Mouse (Mus musculus) liver, embryonic 14.5 days (tissue): Measurements from ENCODE around the gene Gm16181. TPM values are rescaled to one million over a fixed set of nuclear protein-coding genes. Genes with fewer than 3 reads are reported as not detected.

Experiments used
- ATAC-seq: fragments of 200-750 bp; cut with Nextera tagmentation; 2 replicates; pipeline ENCODE4 v1.8.0; 2017; ENCODE audit warnings: moderate number of reproducible peaks, mild to moderate bottlenecking, moderate library complexity; ENCODE audit not compliant: insufficient read depth
- DNase-seq, 3 experiments: peaks; one replicate each; pipeline ENCODE4 v3.0.0-alpha.2; 2012 to 2013; ENCODE audit warnings: low read depth in 3 of 3, low spot score in 3 of 3
- H3K27ac ChIP-seq: fragments of 300-500 bp; sonication (generic); 2 replicates; pipeline ENCODE4 v1.5.1; 2014; ENCODE audit warnings: moderate library complexity, mild to moderate bottlenecking, control low read depth, inconsistent platforms
- H3K27me3 ChIP-seq: fragments of 300-500 bp; sonication (generic); 2 replicates; pipeline ENCODE4 v1.6.1; 2014; ENCODE audit warnings: mild to moderate bottlenecking, low read length, moderate library complexity; ENCODE audit not compliant: control insufficient read depth, insufficient read depth
- H3K36me3 ChIP-seq: fragments of 300-500 bp; sonication (generic); replicated peaks from 2 replicates; pipeline ENCODE4 v1.6.1; 2014; ENCODE audit warnings: low read depth; ENCODE audit not compliant: control insufficient read depth, insufficient read depth
- H3K4me1 ChIP-seq, 2 experiments: fragments of 200-500 bp in 1 of 2; fragments of 300-500 bp in 1 of 2; sonication (generic) in 1 of 2; replicated peaks; 2 replicates each; pipeline ENCODE4 v1.6.1; 2012 to 2014; ENCODE audit warnings: antibody characterized with exemption in 1 of 2, inconsistent platforms in 1 of 2, low read length in 1 of 2; ENCODE audit not compliant: control insufficient read depth in 2 of 2, insufficient read depth in 2 of 2
- H3K4me2 ChIP-seq: fragments of 300-500 bp; sonication (generic); 2 replicates; pipeline ENCODE4 v1.6.1; 2014; ENCODE audit warnings: low read depth, mild to moderate bottlenecking, control low read depth, moderate library complexity
- H3K4me3 ChIP-seq, 2 experiments: fragments of 200-500 bp in 1 of 2; fragments of 300-500 bp in 1 of 2; sonication (generic) in 1 of 2; 2 replicates each; pipeline ENCODE4 v1.5.1; 2012 to 2014; ENCODE audit warnings: low read depth in 2 of 2, low read length in 2 of 2, mild to moderate bottlenecking in 2 of 2, control low read depth in 1 of 2, inconsistent platforms in 1 of 2, moderate library complexity in 1 of 2; ENCODE audit not compliant: insufficient read depth in 1 of 2
- H3K9ac ChIP-seq: fragments of 300-500 bp; sonication (generic); replicated peaks from 2 replicates; pipeline ENCODE4 v1.6.1; 2014; ENCODE audit warnings: mild to moderate bottlenecking, control low read depth, moderate library complexity
- H3K9me3 ChIP-seq: fragments of 300-500 bp; sonication (generic); 2 replicates; pipeline ENCODE4 v1.6.1; 2016; ENCODE audit warnings: low read length, mixed read lengths; ENCODE audit not compliant: control insufficient read depth
- CTCF ChIP-seq: IDR thresholded peaks from 2 replicates; pipeline ENCODE4 v1.5.1; 2016; ENCODE audit warnings: antibody characterized with exemption, low read depth, control low read depth
- EP300 ChIP-seq: IDR thresholded peaks from 2 replicates; pipeline ENCODE4 v1.6.1; 2016; ENCODE audit warnings: antibody characterized with exemption, low read depth
- WGBS: fragments of 180-500 bp; shearing (Covaris S2); extraction: QIAGEN DNeasy Blood & Tissue Kit; methylation state at CpG from one replicate; pipeline ENCODE4 v1.1.7; 2014; ENCODE audit not compliant: insufficient replicate concordance; 5-methylcytosine and 5-hydroxymethylcytosine counted together
- polyA plus RNA-seq, 2 experiments: library from polyadenylated mRNA; depleted of rRNA in 1 of 2; stranded (reverse) in 1 of 2; unstranded in 1 of 2; fragments of >200 nt; fragmentation: Nextera tagmentation in 1 of 2; extraction: Ambion mirVana in 1 of 2; gene quantifications; 2 replicates each; pipeline versions ENCODE4 v1.2.1 to v1.2.3; 2012 to 2014

Gm16181 gene
- polyA plus RNA-seq, 2 experiments: 0.21 TPM; not detected in 1

DNA sequence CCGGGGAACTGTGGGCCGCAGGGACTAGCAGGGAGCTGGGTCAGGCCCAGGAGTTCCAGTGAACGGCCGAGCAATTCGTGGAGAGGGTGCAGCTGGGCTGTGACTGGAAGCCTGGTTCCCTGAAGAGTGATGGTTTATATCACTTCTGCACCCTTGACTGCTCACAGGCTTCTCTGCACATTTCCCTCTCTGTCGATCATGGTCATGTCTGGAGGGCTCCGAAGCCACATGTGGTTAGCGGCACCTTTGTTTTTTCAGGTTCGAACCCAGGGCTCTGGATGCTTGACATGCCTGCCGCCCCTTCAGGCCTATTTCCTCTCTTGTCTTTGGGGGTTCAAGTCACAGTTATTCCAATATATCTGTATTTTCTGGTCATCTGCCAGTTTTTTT lies 15.3 kb upstream of the Gm16181 start:
- no peak overlapping the region for H3K27ac ChIP-seq
- H3K9ac ChIP-seq: no peak overlapping the region
- peaks cover 0 to 10% of the 10 kb centered on the region in 2 experiments; a peak in 2 of 4 replicates for H3K4me1 ChIP-seq
- peaks cover 20% of the 10 kb centered on the region for H3K27me3 ChIP-seq
- no peak for ATAC-seq
- H3K4me2 ChIP-seq: no peak overlapping the region
- no peak overlapping the region for H3K4me3 ChIP-seq
- WGBS: 45% methylated on average over 10 of the region's 10 CpGs
- no peak for DNase-seq
- no peaks in the 10 kb centered on the region for H3K36me3 ChIP-seq
- no peaks in the 10 kb centered on the region for H3K9me3 ChIP-seq
- no peak for TF ChIP-seq EP300

DNA sequence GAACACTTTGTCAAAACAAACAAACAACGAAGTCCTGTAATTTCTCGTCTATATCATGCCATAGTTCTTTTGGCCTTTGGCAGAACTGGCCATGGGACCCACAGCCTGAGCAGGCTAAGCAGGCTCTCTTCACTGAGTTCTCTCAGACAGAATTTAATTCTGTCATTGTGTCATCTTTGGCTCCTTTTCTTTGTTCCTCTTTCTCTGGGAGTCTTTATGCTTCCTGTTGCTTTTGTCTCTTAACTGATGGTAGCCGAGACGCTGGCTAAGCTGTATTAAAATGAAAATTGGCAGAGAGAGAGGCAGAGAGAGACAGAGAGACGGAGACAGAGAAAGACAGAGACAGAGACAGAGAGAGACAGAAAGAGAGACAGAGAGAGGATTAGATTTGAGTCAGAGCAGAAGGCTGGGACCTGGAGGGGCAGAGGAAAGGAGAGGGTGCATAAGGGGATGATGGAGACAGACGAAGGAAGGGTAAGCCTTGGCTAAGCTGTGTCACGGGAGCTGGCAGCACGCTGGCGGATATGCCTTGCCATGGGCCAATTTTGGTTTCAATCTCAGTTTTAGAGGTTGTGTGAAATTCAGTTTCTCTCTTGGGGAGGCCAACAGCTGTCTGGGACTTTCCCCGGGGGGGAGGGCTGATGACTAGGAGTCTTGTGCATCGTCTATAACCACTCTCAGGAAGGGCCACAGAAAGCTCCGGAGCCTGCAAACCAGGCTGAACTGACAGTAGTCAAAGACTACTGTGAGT lies 10.7 kb upstream of the Gm16181 start:
- H3K27me3 ChIP-seq: no peaks in the 10 kb centered on the region; the same call in 1 of the 2 replicates
- no peaks in the 10 kb centered on the region for H3K9me3 ChIP-seq
- H3K27ac ChIP-seq: no peak overlapping the region
- no peak overlapping the region for H3K4me3 ChIP-seq
- no peaks in the 10 kb centered on the region for H3K36me3 ChIP-seq
- DNase-seq (no peak), ATAC-seq (no peak)
- TF ChIP-seq EP300 (no peak), CTCF (no peak)
- peaks cover 0 to 10% of the 10 kb centered on the region in 2 experiments; a peak in 2 of 4 replicates for H3K4me1 ChIP-seq
- WGBS: 38% methylated on average over 12 of the region's 12 CpGs
- H3K4me2 ChIP-seq: no peak overlapping the region
- no peak overlapping the region for H3K9ac ChIP-seq

DNA sequence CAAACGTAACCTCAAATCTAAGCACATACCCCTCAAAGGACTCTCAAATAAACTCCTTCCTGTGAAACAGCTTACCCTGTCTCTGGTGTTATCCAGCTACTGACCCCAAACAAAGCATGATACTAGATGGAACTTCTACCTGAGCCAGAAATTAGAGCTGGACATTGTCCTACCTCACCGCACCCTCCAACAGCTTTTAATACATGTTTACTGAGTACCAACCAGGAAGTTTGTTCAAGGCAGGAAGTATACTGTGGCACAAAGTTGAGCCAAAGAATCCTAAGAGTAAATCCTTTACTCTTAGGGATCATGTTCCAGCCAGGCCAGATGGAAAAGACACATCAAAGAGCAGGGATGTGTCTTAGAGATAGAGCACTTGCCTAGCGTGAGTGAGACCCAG lies 10.0 kb upstream of the Gm16181 start:
- no peak for DNase-seq
- Histone ChIP-seq H3K9me3 (no peaks in the 10 kb centered on the region), H3K9ac (no peak overlapping the region), H3K27me3 (no peaks in the 10 kb centered on the region), H3K4me2 (no peak overlapping the region), H3K4me3 (no peak overlapping the region), H3K36me3 (no peaks in the 10 kb centered on the region), H3K4me1 (peaks cover 0 to 10% of the 10 kb centered on the region in 2 experiments; a peak in 2 of 4 replicates), H3K27ac (no peak overlapping the region)
- 54% methylated on average over 3 of the region's 3 CpGs for WGBS
- no peak for TF ChIP-seq EP300
- no peak for TF ChIP-seq CTCF
- no peak for ATAC-seq

DNA sequence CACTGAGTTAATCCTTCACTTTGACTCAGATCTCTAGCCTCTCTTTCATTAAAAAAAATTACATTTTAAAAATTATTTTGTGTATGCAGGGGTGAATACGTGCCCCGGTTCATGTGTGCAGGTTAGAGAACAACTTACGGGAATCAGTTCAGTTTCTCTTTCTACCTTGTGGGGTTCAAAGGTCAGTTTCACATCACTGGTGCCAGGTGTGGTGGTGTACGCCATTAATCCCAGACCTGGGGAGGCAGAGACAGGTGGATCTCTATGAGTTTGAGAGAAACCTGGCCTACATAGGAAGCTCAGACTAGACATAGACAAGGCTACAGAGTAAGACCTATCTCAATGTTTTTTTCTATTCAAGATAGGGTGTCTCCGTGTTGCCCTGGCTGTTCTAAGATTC lies 7.6 kb upstream of the Gm16181 start:
- no peak overlapping the region for H3K9ac ChIP-seq
- no peak for TF ChIP-seq EP300
- no peak for TF ChIP-seq CTCF
- ATAC-seq: no peak
- H3K4me1 ChIP-seq: peaks cover 0 to 12% of the 10 kb centered on the region in 2 experiments; a peak in 2 of 4 replicates
- no peaks in the 10 kb centered on the region for H3K9me3 ChIP-seq
- no peaks in the 10 kb centered on the region for H3K36me3 ChIP-seq
- no peak overlapping the region for H3K27ac ChIP-seq
- H3K4me3 ChIP-seq: no peak overlapping the region
- no peaks in the 10 kb centered on the region for H3K27me3 ChIP-seq
- 73% methylated on average over 5 of the region's 5 CpGs for WGBS
- no peak for DNase-seq
- no peak overlapping the region for H3K4me2 ChIP-seq

DNA sequence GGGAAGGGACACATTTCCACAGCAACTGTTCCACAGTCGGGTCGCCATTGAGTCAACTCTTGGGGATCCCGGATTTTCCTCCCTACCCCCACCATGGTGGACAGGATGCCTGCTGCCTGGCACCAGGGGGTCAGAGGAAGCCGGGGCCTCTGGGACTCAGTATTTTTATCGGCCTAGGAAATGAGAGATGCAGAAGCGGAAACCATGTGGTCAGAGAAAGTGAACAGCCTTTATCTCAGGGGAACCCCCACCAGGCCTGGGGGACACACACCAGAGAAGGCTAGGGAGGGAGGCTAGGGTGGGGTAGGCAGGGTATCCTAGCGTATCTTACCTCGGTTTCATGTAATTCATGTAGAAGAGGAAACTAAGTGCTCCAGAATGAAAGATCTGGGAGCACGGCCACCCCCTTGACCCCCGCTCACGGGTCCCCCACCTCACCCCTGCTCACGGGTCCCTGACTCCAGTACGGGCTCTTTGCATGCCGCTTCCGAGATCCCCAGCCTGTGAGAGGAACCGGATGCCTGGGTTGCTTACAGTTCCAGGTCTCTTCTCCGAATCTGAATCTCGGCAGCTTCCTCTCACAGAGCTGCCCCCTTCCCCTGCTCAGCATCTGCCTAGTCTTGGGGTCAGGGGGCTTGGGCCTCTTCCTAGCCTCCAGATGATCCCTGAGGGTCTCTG lies 2.0 kb upstream of the Gm16181 start:
- no peaks in the 10 kb centered on the region; the same call in 1 of the 2 replicates for H3K36me3 ChIP-seq
- no peak overlapping the region for H3K4me2 ChIP-seq
- H3K9me3 ChIP-seq: no peaks in the 10 kb centered on the region
- H3K4me3 ChIP-seq: no peak overlapping the region
- no peaks in the 10 kb centered on the region for H3K27me3 ChIP-seq
- H3K4me1 ChIP-seq: peaks cover 0 to 9% of the 10 kb centered on the region in 2 experiments; a peak in 1 of 4 replicates
- no peak for DNase-seq
- peak; percentile 48; the same call in 1 of the 2 replicates for ATAC-seq
- H3K27ac ChIP-seq: no peak overlapping the region
- TF ChIP-seq CTCF (no peak), EP300 (peak; percentile 5; the same call in 1 of the 2 replicates)
- H3K9ac ChIP-seq: no peak overlapping the region
- WGBS: 11% methylated on average over 18 of the region's 18 CpGs
